Comparison of ENCODE assay signal across 9 mouse cellular contexts in the genomic region with DNA sequence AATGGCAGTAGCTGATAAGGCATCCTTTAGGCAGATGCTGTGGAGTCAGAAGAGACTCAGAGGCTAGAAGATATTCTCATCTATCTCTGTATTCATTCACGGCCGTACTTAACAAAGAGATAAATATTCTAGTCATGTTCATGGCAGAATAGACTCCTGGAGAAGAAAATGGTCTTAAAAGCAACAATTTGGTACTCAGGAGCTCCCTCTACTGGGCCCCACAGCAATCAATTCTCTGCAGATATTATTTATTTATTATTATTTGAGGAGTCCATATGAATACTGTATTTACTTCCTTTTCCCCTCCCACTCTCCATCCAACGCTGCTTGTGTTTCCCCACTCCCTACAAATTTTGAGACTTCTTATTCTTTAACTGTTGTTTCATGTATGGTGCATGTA. TPM values are rescaled to one million over a fixed set of nuclear protein-coding genes. Genes with fewer than 3 reads are reported as not detected.
A peak's percentile ranks its signal among the peaks of the same experiment; 100 is the strongest.
DNase-seq lines count a peak whose midpoint lies in the region; TF ChIP-seq lines count a peak whose summit lies in the region.
"Had no signal": no experiment of that assay in that cellular context is flagged by ENCODE, and none has a peak within 500 bp of the region (broad histone marks: within the 10 kb centered on the region; RNA-seq: fewer than 3 reads in every experiment).

No protein-coding gene starts in this region.

- no peak overlapping the region for H3K9ac ChIP-seq in heart, adult 2 months (ENCODE audit: low read depth, low read length)

- no peak for TF ChIP-seq EP300 in heart, adult 2 months (IDR thresholded peaks at IDR 0.05; ENCODE audit: insufficient read depth, low read depth, low read length)

- 47% methylated on average over 3 of the region's 3 CpGs for WGBS in heart, adult 2 months

- H3K27me3 ChIP-seq in heart, adult 2 months (ENCODE audit: control insufficient read depth, insufficient read depth, low read length), result no peaks in the 10 kb centered on the region

- H3K79me2 ChIP-seq in heart, adult 2 months (replicated peaks; ENCODE audit: control insufficient read depth, insufficient read depth, low read length), result no peaks in the 10 kb centered on the region

- no peaks in the 10 kb centered on the region for H3K36me3 ChIP-seq in heart, adult 2 months (ENCODE audit: control insufficient read depth, insufficient read depth, low read length)

- peak; percentile 74 for TF ChIP-seq CTCF in heart, adult 2 months (IDR thresholded peaks at IDR 0.05)

- intact Hi-C loops in heart, adult 2 months (cut with DNase I), result loop anchor here (5.0 kb wide), 1 partner anchor 125 kb away; no protein-coding TSS in a partner anchor
- intact Hi-C loops in heart, postnatal 25 days (cut with DNase I), result loop anchor here (2.0 kb wide), 1 partner anchor 126 kb away; no protein-coding TSS in a partner anchor

- H3K4me3 ChIP-seq in heart, adult 2 months, result no peak overlapping the region
- H3K4me3 ChIP-seq: megakaryocyte, embryonic 14.5 days had no signal

- DNase-seq in heart, adult 2 months, result no peak
- DNase-seq in heart, postnatal 25 days (ENCODE audit: low spot score), result no peak
- peak; percentile 18 for DNase-seq in right cerebral cortex, adult 18-20 months
- no peak for DNase-seq in right cerebral cortex, postnatal 25 days
- DNase-seq in cerebellum, adult 9-10 months, result peak; percentile 48
- peak; percentile 25 for DNase-seq in mesoderm, embryonic 11.5 days (ENCODE audit: low read depth, low spot score)
- DNase-seq in ovary, postnatal 10 days (ENCODE audit: low spot score), result no peak
- no peak for DNase-seq in thymus, adult 18-20 months

- no peaks in the 10 kb centered on the region for H3K4me1 ChIP-seq in heart, adult 2 months (ENCODE audit: control insufficient read depth, insufficient read depth, low read length)
- H3K4me1 ChIP-seq: megakaryocyte, embryonic 14.5 days had no signal

- TF ChIP-seq POLR2A in heart, adult 2 months (IDR thresholded peaks at IDR 0.05; ENCODE audit: insufficient read depth, low read depth, low read length), result no peak

- H3K27ac ChIP-seq in heart, adult 2 months, result no peak overlapping the region

RNA-seq across cellular contexts. Expression of a gene that starts 24.3 kb away (rescaled TPM):
- 1 to 10 TPM in 1 of 2 experiments, under 1 TPM in 1; 0.77 to 1.0 TPM for total RNA-seq in heart, adult 2 months (2021)
- 0.20 and 0.35 TPM in 2 replicates for polyA plus RNA-seq in heart, adult 2 months (2012; rRNA removed)
- 1 to 10 TPM in 1 of 2 experiments, under 1 TPM in 1; 0.70 to 1.5 TPM for total RNA-seq in heart, postnatal 25 days (2021)

RNA-seq across cellular contexts. Expression of a gene that starts 48.6 kb away (rescaled TPM):
- total RNA-seq in heart, adult 2 months (2021), result not detected
- polyA plus RNA-seq in heart, adult 2 months (2012; rRNA removed), result not detected in 2 replicates
- not detected for total RNA-seq in heart, postnatal 25 days (2021)

Comparison
In these comparisons a context has a peak if more than half of its experiments do, and no peak if none do; other contexts are left out.
1. DNase-seq: peak in right cerebral cortex, adult 18-20 months (single experiment), cerebellum, adult 9-10 months (single experiment) and mesoderm, embryonic 11.5 days (single experiment); none in heart, adult 2 months (0 of 2), heart, postnatal 25 days (single experiment), right cerebral cortex, postnatal 25 days (single experiment), ovary, postnatal 10 days (single experiment) and thymus, adult 18-20 months (0 of 2).